Mouse (Mus musculus): ENCODE results near the gene Fam19a3. TPM values are rescaled to one million over a fixed set of nuclear protein-coding genes. Genes with fewer than 3 reads are reported as not detected.

The Fam19a3 gene
- polyA plus RNA-seq, 1 experiment from 2014 or later = not detected

GRCm38 (mm10) chr3:104794953-104795470, 13.4 kb upstream of the Fam19a3 start:
- H3K27me3 ChIP-seq (ENCODE audit: control insufficient read depth, insufficient read depth, low read length) = no peaks in the 10 kb centered on the region; the same call in 1 of the 2 replicates
- H3K9me3 ChIP-seq (ENCODE audit: control insufficient read depth, low read length) = no peaks in the 10 kb centered on the region
- H3K27ac ChIP-seq (ENCODE audit: low read depth, low read length) = no peak overlapping the region
- H3K4me3 ChIP-seq (ENCODE audit: low read depth, low read length) = no peak overlapping the region
- H3K4me2 ChIP-seq = no peak overlapping the region
- no peaks in the 10 kb centered on the region for H3K36me3 ChIP-seq (ENCODE audit: control insufficient read depth, insufficient read depth, low read length)
- H3K4me1 ChIP-seq (ENCODE audit: control insufficient read depth, insufficient read depth, low read length) = peaks cover 19% of the 10 kb centered on the region
- WGBS = 76% methylated on average over 12 of the region's 12 CpGs
- H3K9ac ChIP-seq (ENCODE audit: low read length) = no peak overlapping the region
- no peak for ATAC-seq (ENCODE audit: low FRiP score)
- DNase-seq (ENCODE audit: low spot score, missing footprints) = peak; percentile 51

- peaks cover 5% of the 10 kb centered on the region; the same call in 1 of the 2 replicates for H3K27me3 ChIP-seq (ENCODE audit: control insufficient read depth, insufficient read depth, low read length)
- DNase-seq (ENCODE audit: low spot score, missing footprints) (peak; percentile 93), ATAC-seq (ENCODE audit: low FRiP score) (peak; percentile 87)
- no peak overlapping the region for H3K9ac ChIP-seq (ENCODE audit: low read length)
- no peak overlapping the region for H3K27ac ChIP-seq (ENCODE audit: low read depth, low read length)
- 63% methylated on average over 20 of the region's 20 CpGs for WGBS
- H3K4me3 ChIP-seq (ENCODE audit: low read depth, low read length) = no peak overlapping the region
- peaks cover 24% of the 10 kb centered on the region for H3K4me1 ChIP-seq (ENCODE audit: control insufficient read depth, insufficient read depth, low read length)
- no peaks in the 10 kb centered on the region for H3K9me3 ChIP-seq (ENCODE audit: control insufficient read depth, low read length)
- no peaks in the 10 kb centered on the region for H3K36me3 ChIP-seq (ENCODE audit: control insufficient read depth, insufficient read depth, low read length)
- H3K4me2 ChIP-seq = no peak overlapping the region
These were observed 12.5 kb upstream of the Fam19a3 start for GRCm38 (mm10) chr3:104793871-104794828.

GRCm38 (mm10) chr3:104792360-104793270, 11.0 kb upstream of the Fam19a3 start:
- H3K36me3 ChIP-seq (ENCODE audit: control insufficient read depth, insufficient read depth, low read length) = no peaks in the 10 kb centered on the region
- H3K4me2 ChIP-seq = no peak overlapping the region
- 76% methylated on average over 15 of the region's 15 CpGs for WGBS
- peaks cover 24% of the 10 kb centered on the region for H3K4me1 ChIP-seq (ENCODE audit: control insufficient read depth, insufficient read depth, low read length)
- ATAC-seq (ENCODE audit: low FRiP score) = no peak
- H3K4me3 ChIP-seq (ENCODE audit: low read depth, low read length) = no peak overlapping the region
- peaks cover 5% of the 10 kb centered on the region; the same call in 1 of the 2 replicates for H3K27me3 ChIP-seq (ENCODE audit: control insufficient read depth, insufficient read depth, low read length)
- H3K27ac ChIP-seq (ENCODE audit: low read depth, low read length) = no peak overlapping the region
- peak; percentile 69 for DNase-seq (ENCODE audit: low spot score, missing footprints)
- no peak overlapping the region for H3K9ac ChIP-seq (ENCODE audit: low read length)
- no peaks in the 10 kb centered on the region for H3K9me3 ChIP-seq (ENCODE audit: control insufficient read depth, low read length)

GRCm38 (mm10) chr3:104791671-104792070, 10.0 kb upstream of the Fam19a3 start:
- Histone ChIP-seq H3K27ac (ENCODE audit: low read depth, low read length) (no peak overlapping the region), H3K4me1 (ENCODE audit: control insufficient read depth, insufficient read depth, low read length) (peaks cover 24% of the 10 kb centered on the region), H3K4me3 (ENCODE audit: low read depth, low read length) (no peak overlapping the region), H3K4me2 (no peak overlapping the region), H3K9ac (ENCODE audit: low read length) (no peak overlapping the region), H3K36me3 (ENCODE audit: control insufficient read depth, insufficient read depth, low read length) (no peaks in the 10 kb centered on the region), H3K27me3 (ENCODE audit: control insufficient read depth, insufficient read depth, low read length) (peaks cover 5% of the 10 kb centered on the region; the same call in 1 of the 2 replicates), H3K9me3 (ENCODE audit: control insufficient read depth, low read length) (no peaks in the 10 kb centered on the region)
- no peak for ATAC-seq (ENCODE audit: low FRiP score)
- DNase-seq (ENCODE audit: low spot score, missing footprints) = peak; percentile 69
- WGBS = 94% methylated on average over 8 of the region's 8 CpGs

- no peak overlapping the region for H3K4me3 ChIP-seq (ENCODE audit: low read depth, low read length)
- 13% methylated on average over 4 of the region's 4 CpGs for WGBS
- H3K27ac ChIP-seq (ENCODE audit: low read depth, low read length) = no peak overlapping the region
These were observed 9.4 kb upstream of the Fam19a3 start for GRCm38 (mm10) chr3:104791017-104791416.

GRCm38 (mm10) chr3:104790401-104790937, 8.8 kb upstream of the Fam19a3 start:
- peaks cover 24% of the 10 kb centered on the region for H3K4me1 ChIP-seq (ENCODE audit: control insufficient read depth, insufficient read depth, low read length)
- WGBS = 27% methylated on average over 6 of the region's 6 CpGs

More at GRCm38 (mm10) chr3:104791017-104791416, 9.4 kb upstream of the Fam19a3 start:
- Histone ChIP-seq H3K9me3 (ENCODE audit: control insufficient read depth, low read length) (no peaks in the 10 kb centered on the region), H3K36me3 (ENCODE audit: control insufficient read depth, insufficient read depth, low read length) (no peaks in the 10 kb centered on the region), H3K27me3 (ENCODE audit: control insufficient read depth, insufficient read depth, low read length) (peaks cover 5% of the 10 kb centered on the region; the same call in 1 of the 2 replicates), H3K4me2 (peak overlapping the region; percentile 86), H3K4me1 (ENCODE audit: control insufficient read depth, insufficient read depth, low read length) (peaks cover 24% of the 10 kb centered on the region), H3K9ac (ENCODE audit: low read length) (peak overlapping the region; percentile 24)
- no peak for ATAC-seq (ENCODE audit: low FRiP score)
- DNase-seq (ENCODE audit: low spot score, missing footprints) = peak; percentile 76

GRCm38 (mm10) chr3:104789822-104790221, 8.2 kb upstream of the Fam19a3 start:
- Histone ChIP-seq H3K4me1 (ENCODE audit: control insufficient read depth, insufficient read depth, low read length) (peaks cover 24% of the 10 kb centered on the region), H3K9ac (ENCODE audit: low read length) (peak overlapping the region; percentile 57), H3K27ac (ENCODE audit: low read depth, low read length) (no peak overlapping the region), H3K4me2 (peak overlapping the region; percentile 86), H3K27me3 (ENCODE audit: control insufficient read depth, insufficient read depth, low read length) (peaks cover 7% of the 10 kb centered on the region; the same call in 1 of the 2 replicates), H3K9me3 (ENCODE audit: control insufficient read depth, low read length) (no peaks in the 10 kb centered on the region), H3K4me3 (ENCODE audit: low read depth, low read length) (peak overlapping the region; percentile 49), H3K36me3 (ENCODE audit: control insufficient read depth, insufficient read depth, low read length) (no peaks in the 10 kb centered on the region)
- WGBS = 36% methylated on average over 13 of the region's 13 CpGs
- ATAC-seq (ENCODE audit: low FRiP score) (no peak), DNase-seq (ENCODE audit: low spot score, missing footprints) (no peak)

More at GRCm38 (mm10) chr3:104790401-104790937, 8.8 kb upstream of the Fam19a3 start:
- Histone ChIP-seq H3K36me3 (ENCODE audit: control insufficient read depth, insufficient read depth, low read length) (no peaks in the 10 kb centered on the region), H3K4me2 (peak overlapping the region; percentile 86), H3K4me3 (ENCODE audit: low read depth, low read length) (peak overlapping the region; percentile 49; the same call in 1 of the 2 replicates), H3K9ac (ENCODE audit: low read length) (peak overlapping the region; percentile 57), H3K9me3 (ENCODE audit: control insufficient read depth, low read length) (no peaks in the 10 kb centered on the region), H3K27ac (ENCODE audit: low read depth, low read length) (no peak overlapping the region), H3K27me3 (ENCODE audit: control insufficient read depth, insufficient read depth, low read length) (peaks cover 5% of the 10 kb centered on the region; the same call in 1 of the 2 replicates)
- peak; percentile 90 for DNase-seq (ENCODE audit: low spot score, missing footprints)
- no peak for ATAC-seq (ENCODE audit: low FRiP score)

- Histone ChIP-seq H3K9me3 (ENCODE audit: control insufficient read depth, low read length) (no peaks in the 10 kb centered on the region), H3K27ac (ENCODE audit: low read depth, low read length) (no peak overlapping the region), H3K4me2 (peak overlapping the region; percentile 86), H3K4me1 (ENCODE audit: control insufficient read depth, insufficient read depth, low read length) (peaks cover 19% of the 10 kb centered on the region), H3K36me3 (ENCODE audit: control insufficient read depth, insufficient read depth, low read length) (no peaks in the 10 kb centered on the region), H3K27me3 (ENCODE audit: control insufficient read depth, insufficient read depth, low read length) (peaks cover 10% of the 10 kb centered on the region; the same call in 1 of the 2 replicates), H3K9ac (ENCODE audit: low read length) (peak overlapping the region; percentile 57), H3K4me3 (ENCODE audit: low read depth, low read length) (peak overlapping the region; percentile 49)
- DNase-seq (ENCODE audit: low spot score, missing footprints) (no peak), ATAC-seq (ENCODE audit: low FRiP score) (peak; percentile 35; the same call in 1 of the 2 replicates)
- 2% methylated on average over 10 of the region's 10 CpGs for WGBS
These were observed 7.6 kb upstream of the Fam19a3 start for GRCm38 (mm10) chr3:104789312-104789605.

Data from midbrain, embryonic 11.5 days (tissue).